Mouse (Mus musculus) cerebellum, adult 2 months (tissue): ENCODE measurements around the gene Gm4869.

Experiments used
- CTCF ChIP-seq: fragments of 200-500 bp; IDR thresholded peaks from 2 replicates; pipeline ENCODE4 v1.5.1; 2011; ENCODE audit warnings: low read depth, mild to moderate bottlenecking, control low read depth, low read length, moderate library complexity, borderline replicate concordance; ENCODE audit not compliant: insufficient read depth
- POLR2A ChIP-seq: fragments of 200-500 bp; IDR thresholded peaks from 2 replicates; pipeline ENCODE4 v1.6.1; 2011; ENCODE audit warnings: low read length, control low read depth, borderline replicate concordance; ENCODE audit not compliant: insufficient read depth

DNA sequence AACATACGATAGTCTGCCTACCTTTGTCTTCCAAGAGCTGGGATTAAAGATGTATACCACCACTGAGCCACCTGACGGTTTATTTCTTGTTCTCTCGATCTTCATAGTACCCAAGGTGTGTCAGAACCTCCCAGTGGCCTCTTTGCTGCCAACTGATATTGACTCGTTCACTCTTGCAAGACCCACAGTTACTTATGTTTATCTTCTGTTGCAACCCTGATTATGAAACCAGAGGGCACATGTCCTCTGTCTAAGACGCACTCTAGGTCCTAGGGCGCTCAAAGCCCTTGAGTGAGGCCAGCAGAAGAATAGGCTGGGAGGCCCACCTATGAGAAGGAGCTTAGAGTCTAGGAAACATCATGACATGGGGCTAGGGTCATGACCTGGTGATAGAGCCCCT lies 55.3 kb downstream of the Gm4869 start:
- TF ChIP-seq CTCF (no peak), POLR2A (no peak)
